Mouse (Mus musculus) embryo, embryonic 10.5 days (tissue): ENCODE measurements around the gene Lrguk.

Source experiments
- DNase-seq: peaks from one replicate; pipeline ENCODE4 v3.0.0-alpha.2; 2015; ENCODE audit warnings: low spot score

Gene Lrguk

DNA sequence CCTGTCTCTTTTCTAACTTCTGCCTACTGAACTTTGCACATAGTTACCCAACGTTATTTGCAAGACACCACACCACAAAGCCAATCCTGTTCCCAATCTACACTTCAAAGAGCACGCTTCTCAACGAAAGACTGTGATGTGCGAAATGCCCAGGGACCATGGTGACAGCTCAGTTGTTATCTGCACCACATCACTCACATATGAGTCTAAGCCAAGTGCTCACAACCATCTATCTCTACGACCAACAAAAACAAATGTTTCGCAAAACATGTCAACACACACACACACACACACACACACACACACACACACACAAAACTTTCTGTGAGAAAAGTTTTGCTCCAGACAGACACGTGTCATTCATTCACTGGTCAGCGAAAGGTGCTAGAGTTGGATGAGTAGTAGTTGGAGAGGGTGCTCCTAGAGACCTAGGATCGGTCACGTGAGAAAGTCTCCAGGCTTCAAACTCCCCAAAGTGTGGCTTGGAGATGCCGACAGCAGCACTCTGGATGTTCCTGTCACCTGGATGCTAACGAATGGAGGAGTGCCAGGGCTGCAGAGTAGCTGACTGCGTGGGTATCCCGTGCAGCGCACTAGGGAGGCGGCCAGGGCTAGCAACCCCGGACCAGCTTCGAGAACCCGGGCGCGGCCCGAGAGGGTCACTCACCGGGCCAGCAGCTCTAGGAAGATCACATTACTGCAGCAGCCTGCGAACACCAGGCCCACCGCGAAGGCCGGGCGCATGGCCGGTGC, 147.0 kb downstream of the Lrguk start:
- peak; percentile 54 for DNase-seq

DNA sequence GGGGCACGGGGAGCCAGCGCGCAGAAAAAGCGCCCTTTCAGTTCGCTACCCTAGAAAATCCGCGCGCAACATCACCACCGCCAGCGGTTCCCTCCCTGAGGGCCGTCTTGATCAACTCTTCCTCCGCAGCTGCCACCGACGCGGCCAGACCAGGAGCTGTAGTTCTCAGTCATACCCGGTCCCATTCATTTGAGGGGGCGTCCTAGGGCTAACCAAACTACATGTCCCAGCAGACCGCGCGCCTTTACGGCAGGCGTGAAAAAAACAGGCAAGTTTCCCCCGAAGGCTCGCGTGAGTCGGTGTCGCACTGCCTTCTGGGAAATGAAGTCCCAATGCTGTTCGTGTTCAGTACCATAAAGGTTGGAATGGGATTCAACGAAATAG, 147.6 kb downstream of the Lrguk start, which contains the start of gene Slc35b4:
TSS of gene Slc35b4 (minus strand) at position 248 of the 384 bp plus-strand sequence.
- peak; percentile 99 for DNase-seq

DNA sequence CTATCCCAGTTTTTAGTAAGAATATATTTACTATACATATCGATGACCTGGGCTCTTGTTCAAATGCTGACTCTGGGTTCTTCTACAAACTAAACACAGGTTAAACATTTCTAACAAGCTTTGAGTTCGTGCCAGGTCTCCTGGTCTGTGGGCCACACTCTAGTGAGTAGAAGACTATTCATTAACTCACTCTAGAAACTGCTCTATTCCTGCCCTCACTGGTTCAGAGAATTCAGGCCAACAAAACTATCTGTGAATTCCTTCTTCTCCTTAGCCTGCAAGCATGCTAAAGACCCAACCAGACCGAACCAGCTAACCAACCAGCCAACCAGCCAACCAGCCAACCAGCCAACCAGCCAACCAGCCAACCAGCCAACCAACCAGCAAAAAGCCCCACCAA, 149.8 kb downstream of the Lrguk start:
- DNase-seq, result no peak

DNA sequence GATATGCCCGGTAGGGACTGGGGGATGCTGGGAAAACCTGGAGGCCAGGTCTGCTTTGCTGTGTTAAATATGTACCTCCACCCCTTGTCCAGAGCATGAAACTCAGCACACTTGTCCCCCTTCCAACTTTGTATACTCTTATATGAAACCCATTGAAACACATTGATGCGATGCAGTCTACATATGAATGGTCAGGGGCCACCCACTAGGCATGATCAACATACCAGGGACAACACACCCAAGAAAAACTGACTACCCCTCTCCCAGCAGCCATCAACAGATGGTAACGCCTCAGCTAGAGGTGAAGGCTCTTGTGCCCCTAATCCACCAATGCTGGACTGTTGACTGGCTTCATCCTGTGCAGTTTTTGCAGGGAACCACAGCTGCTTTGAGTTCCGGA, 150.7 kb downstream of the Lrguk start:
- DNase-seq, result no peak

DNA sequence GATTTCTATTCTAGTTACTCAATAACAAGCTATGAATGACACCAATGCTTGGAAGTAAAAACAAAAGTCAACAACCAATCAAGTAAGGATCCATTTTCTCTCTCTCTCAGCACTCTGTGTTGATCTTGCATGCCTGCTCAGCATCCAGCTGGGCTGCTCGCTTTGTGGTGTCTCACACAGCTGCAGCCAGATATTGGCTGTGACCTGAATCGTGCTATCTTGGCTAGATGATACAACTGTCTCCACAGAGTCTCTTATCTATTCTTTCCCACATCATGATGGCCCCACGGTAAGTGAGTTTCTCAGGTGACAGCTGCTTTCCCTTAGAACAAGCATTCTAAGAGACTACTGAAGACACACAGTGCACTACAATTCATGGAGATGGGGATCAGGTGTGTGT, 152.7 kb downstream of the Lrguk start:
- no peak for DNase-seq

DNA sequence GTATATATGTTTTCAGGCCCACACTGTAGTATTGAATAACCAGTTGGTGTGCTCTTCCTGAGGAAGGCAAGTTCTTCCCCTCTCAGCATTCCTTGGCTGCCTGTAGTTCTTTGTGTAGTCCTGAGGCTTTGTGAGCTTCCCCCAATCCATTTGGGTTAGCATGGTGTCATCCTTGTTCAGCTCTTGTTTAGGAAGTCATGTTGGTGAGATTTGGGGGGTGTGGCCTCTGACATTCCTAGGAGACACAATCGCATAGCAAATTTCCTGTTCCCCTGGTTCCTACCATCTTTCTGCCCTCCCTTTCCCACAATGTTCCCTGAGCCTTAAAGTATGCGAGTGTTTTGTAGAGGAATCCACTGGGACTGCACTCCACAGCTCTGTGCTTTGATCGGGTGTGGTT, 154.1 kb downstream of the Lrguk start:
- DNase-seq, result no peak
